Mouse (Mus musculus): ENCODE data around the gene Clpb.

The Clpb gene

GRCm38 (mm10) chr7:101822836-101823757, 159.7 kb downstream of the Clpb start:
- no peak for DNase-seq

DNA sequence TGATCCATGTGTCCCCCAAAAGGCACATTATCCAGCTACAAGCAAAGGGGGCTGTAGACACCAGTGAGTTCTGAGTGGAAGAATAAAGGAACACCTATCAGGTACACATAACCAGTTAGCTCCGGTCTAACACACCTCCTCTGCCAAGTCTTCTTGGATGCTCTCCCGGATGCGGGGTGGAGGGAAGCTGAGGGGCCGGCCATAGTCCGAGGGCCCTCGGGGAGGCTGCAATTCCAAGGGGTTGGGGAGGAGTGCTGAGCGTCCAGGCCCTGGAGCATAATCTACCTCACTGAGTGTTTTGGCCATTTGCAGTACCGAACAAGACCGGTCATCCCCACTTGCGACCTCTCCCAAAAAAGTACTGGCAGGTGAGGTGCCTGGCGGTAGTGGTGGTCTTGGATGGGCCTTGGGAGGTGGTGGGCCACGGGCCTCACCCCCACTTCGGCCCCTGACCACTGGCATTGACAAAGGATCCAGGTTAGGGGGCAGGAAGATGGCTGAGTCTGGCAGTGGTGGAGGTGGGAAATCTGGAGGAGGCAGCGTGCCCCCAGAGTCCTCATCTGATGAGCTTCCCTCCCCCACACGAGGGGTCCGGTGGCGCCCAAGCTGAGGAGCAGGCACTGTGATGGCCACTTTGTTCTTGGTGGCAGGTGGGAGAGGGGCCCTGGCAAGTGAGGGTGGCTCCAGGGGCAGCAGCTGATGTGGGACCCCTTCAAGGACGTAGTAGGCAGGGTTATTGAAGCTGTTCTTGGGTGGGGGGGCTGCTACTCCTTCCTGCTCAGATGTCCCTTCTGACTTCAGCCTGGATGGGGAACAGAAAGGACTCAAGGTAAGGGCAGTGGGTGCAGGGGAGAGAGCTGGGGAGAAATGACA, 160.6 kb downstream of the Clpb start:
- no peak for DNase-seq

DNA sequence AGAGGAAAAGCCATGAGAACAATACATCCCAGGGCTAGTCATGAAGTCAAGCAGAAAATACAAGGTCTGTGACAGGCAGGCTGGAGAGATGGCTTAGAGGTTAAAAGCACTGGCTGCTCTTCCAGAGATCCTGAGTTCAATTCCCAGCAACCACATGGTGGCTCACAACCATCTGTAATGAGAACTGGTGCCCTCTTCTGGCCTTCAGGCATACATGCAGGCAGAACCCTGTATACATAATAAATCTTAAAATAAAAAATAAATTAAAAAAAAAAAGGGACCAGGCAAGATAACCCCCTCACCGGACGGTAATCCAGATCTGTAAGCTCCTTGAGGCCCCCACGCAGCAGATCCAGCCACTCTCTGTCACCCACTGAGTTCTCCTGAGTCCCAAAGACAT, 166.9 kb downstream of the Clpb start:
- no peak for DNase-seq

- no peak for DNase-seq
Observed at GRCm38 (mm10) chr7:101831437-101831836, 168.0 kb downstream of the Clpb start.

GRCm38 (mm10) chr7:101832372-101832771, 168.9 kb downstream of the Clpb start:
- DNase-seq: no peak

DNA sequence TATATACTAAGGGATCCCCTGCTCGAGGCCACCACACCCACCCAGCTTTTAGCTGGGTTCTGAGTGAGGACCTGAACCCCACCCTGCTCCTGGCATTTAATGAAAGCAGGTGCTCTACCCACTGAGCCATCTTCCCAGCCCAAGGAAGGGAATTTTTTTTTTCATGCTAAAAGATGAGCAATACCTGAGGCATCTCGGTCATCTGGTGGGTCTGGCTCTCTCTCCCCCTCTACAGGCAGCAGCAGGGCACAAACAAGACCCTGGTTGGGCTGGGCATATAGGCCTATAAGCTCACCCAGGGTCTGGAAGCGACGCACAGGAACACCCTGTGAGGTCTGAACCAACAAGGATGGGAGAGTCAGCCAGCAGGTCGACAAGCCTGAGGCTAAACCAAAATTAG, 169.9 kb downstream of the Clpb start:
- DNase-seq: no peak

DNA sequence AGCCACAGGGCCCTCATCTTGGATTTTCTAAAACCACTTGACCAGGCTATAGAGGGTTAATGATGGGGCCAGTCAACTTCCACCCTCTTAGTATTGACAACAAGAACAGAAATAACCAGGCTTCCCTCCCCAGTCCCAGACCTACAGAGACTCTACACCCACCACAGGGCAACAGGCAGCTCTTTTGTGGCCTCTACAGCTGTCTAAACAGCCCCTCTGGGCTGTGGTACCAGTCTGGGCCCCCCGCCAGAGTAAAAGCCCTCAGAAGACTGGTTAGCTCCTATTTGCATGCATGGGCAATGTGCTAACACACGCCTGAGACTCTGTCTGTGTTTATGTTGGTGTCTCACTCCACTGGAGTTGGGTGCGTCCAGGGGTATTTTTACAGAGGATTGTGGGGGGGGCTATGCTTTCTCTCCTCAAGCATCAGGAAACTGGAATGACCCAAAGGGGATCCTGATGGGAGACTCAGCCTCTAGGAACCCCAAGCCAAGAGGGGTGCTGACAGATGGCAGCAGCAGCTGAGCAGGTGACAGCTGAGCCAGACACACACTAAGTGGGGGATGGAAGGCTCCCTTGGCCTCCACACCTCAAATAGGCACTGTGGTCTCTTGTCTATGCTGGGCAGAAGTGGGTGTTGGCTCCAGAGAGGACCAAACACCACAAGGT, 170.6 kb downstream of the Clpb start:
- no peak for DNase-seq

DNA sequence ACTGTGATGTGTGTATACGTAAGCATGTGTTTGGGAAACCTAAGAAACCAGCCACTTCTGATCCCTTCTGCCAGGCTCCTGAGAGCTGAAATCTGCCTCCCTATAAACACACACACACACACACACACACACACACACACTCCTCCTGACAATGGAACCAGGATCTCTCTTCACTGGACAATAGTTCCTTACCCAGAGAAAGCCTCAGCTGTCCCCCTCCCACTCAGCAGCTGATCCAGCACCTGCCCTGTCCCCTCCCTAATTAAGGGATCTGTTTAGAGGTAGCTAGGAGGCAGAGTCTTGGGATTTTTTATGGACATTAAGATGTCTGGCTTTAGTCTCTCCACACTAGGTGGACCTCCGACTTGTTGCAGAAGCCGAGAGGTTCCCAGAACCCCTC, 171.5 kb downstream of the Clpb start:
- DNase-seq: no peak

- DNase-seq: no peak
Observed at GRCm38 (mm10) chr7:101835457-101836109, 172.2 kb downstream of the Clpb start.

- DNase-seq: peak; percentile 59 to 63
Observed at GRCm38 (mm10) chr7:101836271-101837153, 173.1 kb downstream of the Clpb start.

- no peak for DNase-seq
Observed at GRCm38 (mm10) chr7:101837154-101837605, 173.7 kb downstream of the Clpb start.

- DNase-seq: peak; percentile 18 to 23
Observed at GRCm38 (mm10) chr7:101837606-101838471, 174.4 kb downstream of the Clpb start, which contains the start of gene Inppl1. Gene Inppl1, minus strand, starts transcription at chr7:101838229.

DNA sequence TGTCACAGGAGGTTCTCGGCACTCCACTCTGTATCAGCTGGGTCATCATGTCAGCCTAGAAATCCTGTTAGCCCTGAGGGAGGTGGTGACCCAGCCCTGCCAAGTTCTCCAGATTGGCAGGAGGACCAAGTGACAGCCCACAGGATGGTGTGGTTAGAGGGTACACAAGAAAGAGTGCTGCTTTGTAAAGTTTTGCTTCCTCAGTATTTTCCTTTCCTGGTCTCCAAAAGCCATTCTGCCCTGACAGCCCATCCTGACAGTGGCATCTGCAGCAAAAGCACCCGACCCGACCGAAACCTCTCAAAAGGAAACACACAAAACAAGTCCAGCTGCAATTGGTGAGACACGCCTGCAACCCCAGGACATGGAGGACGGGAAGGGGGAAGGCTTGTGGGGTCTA, 180.8 kb downstream of the Clpb start:
- DNase-seq: no peak
